Mouse (Mus musculus) cerebellum, adult 11-12 months (tissue): ENCODE measurements around the gene Cyp2j12.
"Not testable (repeated sequence)": the region's sequence is repeated elsewhere in the genome, so short reads cannot be mapped to it uniquely, and the experiment has no call there.

ENCODE experiments used
- DNase-seq: peaks from one replicate; pipeline ENCODE4 v3.0.0; 2022

Cyp2j12 gene

DNA sequence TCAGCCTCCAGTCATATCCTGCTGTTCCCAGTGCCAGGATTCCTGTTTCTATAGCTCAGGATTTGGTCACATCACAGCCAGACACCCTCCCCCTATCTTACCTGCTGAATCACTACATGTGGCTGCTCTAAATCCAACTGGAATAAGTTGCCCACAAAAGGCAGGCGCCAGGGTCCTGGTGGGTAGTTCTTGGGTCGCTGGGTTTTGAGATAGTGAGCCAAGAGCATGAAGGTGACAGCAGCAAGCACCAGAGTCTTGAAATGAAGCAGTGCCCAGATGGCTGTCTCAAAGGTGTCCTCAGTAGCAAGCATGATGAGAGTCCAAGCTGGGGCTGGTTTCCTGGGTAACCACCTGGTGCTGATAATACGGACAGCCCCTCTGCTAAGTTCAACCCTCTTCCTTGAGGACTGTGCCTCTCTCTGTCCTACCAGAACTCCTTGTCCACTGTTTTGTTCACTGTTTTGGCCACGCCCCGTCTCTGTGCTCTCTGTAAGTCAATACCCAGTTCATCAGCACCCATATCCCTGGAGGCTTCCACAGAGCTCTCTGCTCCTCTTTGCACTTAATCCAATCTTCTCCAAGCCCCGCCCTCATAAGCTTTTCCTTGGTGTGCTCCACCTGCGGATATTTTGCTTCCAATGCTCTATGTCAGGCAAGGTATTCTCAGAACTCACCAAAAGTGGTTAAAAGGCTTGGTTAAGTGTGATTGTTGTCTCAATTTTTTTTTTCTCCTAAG is at the start of gene Cyp2j12:
Gene Cyp2j12 (minus strand): TSS at position 421 of the 736 bp plus-strand sequence.
- DNase-seq = no peak

DNA sequence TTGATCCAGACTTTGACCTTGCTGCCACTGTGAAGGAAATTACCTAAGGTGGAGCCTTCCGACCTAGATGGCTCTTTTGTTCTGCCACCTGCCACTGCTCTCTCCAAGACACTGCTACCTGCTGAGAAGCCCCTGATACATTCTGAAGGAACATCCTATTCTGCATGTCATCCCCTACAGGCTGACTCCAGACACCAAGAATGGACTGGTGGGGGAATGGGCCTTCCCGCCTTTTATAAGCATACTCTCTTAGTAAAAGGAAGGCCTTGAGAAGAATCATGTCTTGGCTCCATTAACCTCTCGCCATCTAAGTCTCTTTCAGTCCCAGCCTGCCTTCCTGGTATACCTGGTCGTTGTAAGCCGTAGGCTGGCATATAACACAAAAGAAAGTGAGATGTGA is 48.4 kb upstream of the Cyp2j12 start:
- DNase-seq = not testable (repeated sequence)

DNA sequence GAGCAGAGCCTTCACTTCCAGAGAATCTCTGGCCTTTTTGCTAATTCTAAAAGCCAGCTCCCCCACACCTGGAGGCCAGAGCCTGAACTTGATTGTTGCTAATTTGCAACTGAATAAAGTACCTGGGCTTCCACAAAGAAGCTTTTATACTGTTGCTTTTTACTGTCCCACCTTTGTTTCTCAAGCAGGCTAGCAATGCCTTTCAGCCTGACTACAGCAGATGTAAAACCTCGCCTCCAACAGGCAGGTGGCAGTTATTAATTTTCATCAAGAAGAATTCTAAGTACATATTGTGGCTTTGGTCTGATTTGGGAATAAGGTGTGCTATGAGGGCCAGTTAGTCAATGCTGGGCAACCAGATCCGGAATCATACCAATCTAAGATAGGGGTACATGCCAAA is 47.7 kb upstream of the Cyp2j12 start:
- DNase-seq = not testable (repeated sequence)

DNA sequence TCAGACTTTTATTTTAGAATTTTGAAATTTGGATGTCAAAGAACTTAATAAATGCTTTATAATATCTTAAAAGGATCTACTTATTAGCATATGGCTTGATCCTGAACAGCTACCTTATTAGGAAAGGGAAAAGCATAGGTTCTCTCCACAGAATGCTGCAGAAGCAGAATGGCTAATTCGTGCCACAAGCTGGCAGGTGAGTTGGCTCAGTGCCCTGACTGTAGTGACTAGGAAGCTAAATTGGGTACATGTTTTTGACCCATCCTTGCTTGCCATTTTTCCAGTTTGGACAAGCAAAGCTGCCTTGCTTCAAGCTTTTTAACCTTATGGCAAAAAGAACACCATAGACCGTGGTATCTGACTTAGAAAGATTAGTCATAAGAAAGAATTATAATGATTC is 47.2 kb upstream of the Cyp2j12 start:
- not testable (repeated sequence) for DNase-seq

DNA sequence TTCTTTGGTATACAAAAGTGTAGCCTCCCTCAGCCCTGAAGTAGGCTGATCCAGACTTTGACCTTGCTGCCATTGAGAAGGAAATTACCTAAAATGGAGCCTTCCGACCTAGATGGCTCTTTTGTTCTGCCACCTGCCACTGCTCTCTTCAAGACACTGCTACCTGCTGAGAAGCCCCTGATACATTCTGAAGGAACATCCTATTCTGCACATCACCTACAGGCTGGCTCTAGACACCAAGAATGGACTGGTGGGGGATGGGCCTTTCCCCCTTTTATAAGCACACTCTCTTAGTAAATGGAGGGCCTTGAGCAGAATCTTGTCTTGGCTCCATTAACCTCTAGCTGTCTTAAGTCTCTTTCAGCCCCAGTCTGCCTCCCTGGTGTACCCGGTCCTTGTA is 43.8 kb upstream of the Cyp2j12 start:
- not testable (repeated sequence) for DNase-seq

DNA sequence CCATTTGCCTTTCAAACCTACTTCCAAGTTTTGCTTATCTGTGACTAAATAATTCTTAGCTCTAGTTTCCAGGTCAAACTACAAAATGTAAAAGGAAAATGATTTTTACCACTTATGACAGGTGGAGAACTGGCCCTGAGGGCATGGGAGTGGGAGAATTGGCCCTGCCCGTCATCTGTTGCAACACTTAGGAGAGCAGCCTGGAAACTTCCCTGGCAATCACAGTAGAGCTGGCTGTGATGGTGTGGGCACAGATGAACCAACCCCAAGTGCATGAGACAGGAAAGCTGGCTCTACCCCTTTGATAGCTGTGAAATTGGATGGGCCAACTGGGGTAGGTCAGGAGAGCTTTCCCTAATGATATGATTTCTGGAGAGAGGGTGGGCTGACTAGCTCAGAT is 21.9 kb upstream of the Cyp2j12 start:
- DNase-seq = no peak

DNA sequence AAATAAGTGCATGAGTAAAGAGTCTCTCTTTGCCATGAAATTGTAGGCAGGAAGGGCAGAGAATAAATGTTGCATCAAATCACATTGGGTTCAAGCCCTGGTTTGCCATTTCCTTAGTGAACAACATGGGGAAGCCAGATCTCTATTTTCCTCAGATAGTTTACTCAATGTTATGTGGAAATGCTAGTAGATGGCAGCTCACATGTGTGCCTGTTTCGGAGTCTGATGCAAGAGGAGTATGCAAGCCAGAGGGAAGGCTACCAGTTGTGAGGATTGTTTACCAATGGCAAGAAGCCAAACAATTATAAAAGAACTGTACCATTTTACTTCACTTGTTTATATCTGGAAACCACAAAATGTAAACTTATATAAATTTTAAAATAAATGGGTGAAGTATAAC is 20.6 kb upstream of the Cyp2j12 start:
- DNase-seq = no peak

DNA sequence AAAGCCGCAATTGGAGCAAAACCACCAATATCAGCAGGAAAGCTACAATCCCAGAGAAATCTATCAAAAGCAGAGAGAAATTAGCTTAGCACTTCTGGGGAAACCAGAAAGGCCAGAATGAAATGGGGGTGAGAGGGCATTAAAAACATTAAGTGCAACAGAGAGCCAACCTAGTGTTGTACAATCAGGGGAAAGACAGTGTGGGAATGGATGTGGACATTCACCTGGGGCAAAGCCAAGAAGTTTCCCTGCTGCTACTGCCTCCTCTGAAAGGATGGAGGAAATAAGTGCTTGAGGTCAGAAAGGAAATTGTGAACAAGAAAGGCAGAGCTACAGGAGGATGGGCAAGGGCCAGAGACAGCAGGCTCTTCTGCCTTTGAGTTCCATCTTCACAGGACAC is 1.7 kb downstream of the Cyp2j12 start:
- no peak for DNase-seq

DNA sequence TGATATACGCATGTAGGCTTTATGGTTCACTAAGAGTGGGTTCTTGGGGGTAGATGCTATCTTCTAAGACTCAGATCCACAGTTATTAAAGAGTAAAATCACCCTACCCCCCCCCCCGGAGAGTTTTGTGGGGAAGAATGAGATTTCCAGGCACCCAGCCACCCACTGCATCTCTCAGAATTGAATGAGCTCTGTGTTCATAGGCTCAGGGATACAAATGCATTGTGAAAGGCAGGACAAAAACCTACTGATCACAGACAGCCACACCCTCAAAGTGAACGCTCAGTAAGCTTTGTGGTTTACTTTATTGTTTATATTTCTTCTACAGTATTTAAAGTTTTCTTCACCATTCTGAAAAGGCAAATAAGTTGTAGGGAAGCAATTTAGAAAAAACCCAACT is 6.7 kb downstream of the Cyp2j12 start:
- DNase-seq = no peak

DNA sequence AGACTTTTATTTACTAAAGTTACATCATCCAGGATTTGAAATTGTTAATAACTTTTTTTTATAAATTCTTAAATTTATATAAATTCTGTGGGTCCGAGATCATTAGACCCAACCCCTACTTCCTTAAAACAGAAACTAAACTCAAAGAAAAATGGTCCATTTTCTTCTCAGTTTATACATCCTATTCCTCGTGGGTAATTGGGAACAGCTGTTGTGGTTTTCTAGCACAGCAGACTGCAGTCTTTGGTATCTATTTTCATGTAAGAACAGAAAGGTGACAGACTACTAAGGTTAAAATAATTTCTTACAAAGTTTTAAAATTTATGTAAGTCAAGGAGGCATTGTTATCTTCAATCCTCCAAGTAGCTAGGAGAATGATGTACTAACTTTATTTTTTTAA is 44.1 kb downstream of the Cyp2j12 start:
- DNase-seq = no peak

DNA sequence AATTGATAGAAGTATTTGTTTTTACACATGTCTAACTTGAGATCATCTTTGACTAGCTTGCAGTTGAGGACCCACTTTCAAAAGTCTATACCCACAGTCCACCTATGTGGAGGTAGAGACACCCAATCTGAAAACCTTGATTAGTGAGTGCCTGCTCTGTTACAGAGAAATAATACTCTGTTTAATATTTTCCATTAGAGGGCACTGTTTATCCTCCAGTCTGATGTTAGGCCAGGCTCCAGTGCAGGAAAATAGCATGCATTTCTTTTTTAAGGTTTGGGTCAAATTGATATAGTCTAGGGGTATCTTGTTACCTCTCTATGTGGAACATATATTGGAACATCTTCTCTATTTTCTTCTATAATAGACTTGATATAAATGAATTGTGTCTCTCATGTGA is 49.1 kb downstream of the Cyp2j12 start:
- DNase-seq = no peak

DNA sequence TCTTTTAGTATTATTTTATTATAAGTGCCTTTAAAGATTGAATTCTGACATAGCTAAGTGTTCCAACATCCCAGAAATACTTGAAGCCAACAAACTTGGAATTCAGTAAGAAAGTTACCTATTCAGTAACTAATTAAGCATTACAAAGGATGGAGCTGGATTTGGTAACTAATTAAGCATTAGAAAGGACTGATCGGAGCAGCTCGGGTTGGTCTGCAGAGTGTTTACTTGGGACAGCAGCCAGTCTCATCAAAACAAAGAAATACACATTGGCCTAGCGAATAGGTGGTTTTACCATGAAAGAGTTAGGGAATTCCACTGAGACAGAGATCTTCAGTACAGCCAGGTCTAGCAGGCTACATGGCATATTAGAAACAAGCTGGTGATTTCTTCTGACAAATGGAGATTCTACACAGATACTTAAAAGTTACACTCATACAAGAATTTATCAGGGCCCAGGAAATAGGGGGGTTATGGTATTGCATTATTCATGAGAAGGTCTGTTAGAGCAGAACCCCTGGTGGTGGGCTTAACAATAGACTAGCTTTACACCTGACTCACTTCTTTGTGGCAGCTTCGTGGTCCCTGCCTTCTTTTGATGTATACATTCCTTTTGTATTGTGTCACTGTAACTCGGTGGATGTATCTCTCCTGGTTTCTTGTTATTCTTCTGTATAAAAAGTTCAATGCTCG is 51.5 kb downstream of the Cyp2j12 start:
- not testable (repeated sequence) for DNase-seq

DNA sequence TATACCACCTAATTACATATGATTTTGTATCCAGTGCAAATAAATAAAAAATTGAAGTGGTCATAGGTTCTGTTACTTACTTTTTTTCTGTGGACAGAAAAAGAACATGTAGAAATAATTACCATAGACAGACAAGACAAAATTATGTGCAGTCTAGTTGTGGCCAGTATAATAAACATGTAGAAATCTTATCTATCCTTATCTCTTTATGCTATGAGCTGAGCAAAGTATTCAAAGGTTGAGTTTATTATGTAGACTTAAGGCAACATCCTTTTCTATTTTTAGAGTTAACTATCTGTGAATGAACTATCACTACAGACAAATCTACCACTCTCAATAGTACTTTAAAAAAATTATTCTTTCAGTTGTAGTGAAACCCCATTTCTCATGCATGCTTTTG is 62.6 kb downstream of the Cyp2j12 start:
- no peak for DNase-seq

DNA sequence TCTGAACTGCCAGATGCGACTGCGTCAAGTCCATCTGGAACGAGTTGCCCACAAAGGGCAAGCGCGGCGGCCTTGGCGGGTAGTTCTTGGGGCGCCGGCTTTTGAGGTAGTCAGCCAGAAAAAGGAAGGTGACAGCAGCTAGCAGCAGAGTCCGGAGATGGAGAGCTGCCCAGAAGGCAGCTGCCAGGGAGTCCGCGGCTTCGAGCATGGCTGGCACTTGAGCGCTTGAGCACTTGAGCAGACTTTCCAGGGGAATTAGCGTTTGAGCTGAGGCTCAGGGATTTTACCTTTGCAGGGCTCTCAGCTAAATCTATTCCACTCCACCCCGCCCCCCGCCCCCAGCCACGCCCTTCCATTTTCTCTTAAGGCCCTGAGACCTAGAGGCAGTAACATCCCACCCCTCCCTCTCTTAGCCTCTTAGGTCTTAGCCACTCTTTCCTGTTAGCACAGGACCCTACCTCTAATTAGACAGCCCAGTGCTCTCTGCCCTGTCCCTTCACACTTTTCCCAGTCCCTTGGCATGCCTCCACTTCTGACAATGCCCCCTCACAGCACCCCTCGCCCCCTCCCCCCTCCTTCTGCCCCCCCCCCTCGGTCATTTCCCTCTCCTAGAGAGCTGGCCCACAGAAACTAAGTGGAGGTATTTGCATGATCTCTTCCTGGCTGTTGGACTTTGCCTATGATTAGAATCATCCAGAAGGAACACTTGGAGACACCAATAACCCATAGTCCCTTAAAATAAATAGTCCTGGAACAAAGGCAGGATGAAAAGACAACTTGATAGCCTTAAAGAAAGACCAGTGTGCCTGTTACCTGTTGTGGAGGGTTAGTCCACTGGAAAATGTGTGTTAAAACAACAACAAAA is 63.5 kb downstream of the Cyp2j12 start, which contains the start of gene Cyp2j13:
Gene Cyp2j13 (minus strand): TSS at position 286 of the 865 bp plus-strand sequence.
- DNase-seq = peak; percentile 75

DNA sequence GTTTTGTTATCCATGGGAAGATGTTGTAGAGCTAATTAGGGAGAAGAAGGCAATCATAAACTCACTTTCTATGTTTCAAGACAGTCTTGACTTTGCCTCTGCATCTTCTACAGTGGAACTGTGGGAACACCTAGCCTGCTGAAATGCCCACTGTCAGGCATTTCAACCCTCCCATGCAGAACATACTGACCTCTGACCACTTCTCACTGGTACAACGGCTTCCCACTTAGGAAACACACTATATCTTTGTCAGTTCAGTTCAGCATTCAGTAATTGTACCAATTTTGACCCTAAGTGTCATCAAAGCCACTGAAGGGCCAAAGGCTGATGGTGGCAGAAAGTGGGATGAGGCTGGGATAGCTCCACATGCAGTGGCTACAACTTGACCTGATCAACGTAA is 78.9 kb downstream of the Cyp2j12 start:
- no peak for DNase-seq

DNA sequence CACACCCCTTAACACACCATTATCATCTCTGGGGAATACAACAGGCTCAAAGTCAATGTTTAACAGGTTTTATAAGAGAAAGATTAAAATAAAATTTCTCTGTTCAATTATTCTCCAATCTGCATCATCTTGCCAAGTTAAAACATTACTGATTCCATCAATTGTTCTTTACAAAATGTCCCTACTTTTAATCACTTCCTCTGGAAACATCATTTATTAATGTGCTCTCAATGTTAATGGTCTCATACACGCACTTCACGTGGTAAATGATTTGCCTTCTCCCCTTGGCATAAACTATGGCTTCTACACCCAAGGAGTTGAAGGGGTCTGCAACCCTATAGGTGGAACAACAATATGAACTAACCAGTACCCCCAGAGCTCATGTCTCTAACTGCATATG is 80.8 kb downstream of the Cyp2j12 start:
- no peak for DNase-seq
